Mouse (Mus musculus): ENCODE results near the gene Zfp385c. TPM values are rescaled to one million over a fixed set of nuclear protein-coding genes. Genes with fewer than 3 reads are reported as not detected.

Gene Zfp385c
- polyA plus RNA-seq, 1 experiment from 2014 or later: 0.26 TPM

- peaks cover 14% of the 10 kb centered on the region for H3K4me1 ChIP-seq (replicated peaks)
- no peak for DNase-seq (ENCODE audit: low spot score)
- 97% methylated on average over 3 of the region's 3 CpGs for WGBS
- peaks cover 30% of the 10 kb centered on the region for H3K36me3 ChIP-seq
- no peaks in the 10 kb centered on the region for H3K9me3 ChIP-seq
- H3K4me3 ChIP-seq: no peak overlapping the region
- no peak overlapping the region for H3K27ac ChIP-seq
- no peaks in the 10 kb centered on the region for H3K27me3 ChIP-seq (ENCODE audit: insufficient read depth, poor library complexity, severe bottlenecking)
These were observed 34.9 kb upstream of the Zfp385c start for GRCm38 (mm10) chr11:100727201-100727600.

- DNase-seq (ENCODE audit: low spot score): no peak
- H3K4me1 ChIP-seq (replicated peaks): peaks cover 33% of the 10 kb centered on the region
- H3K4me3 ChIP-seq: no peak overlapping the region
- no peaks in the 10 kb centered on the region for H3K27me3 ChIP-seq (ENCODE audit: insufficient read depth, poor library complexity, severe bottlenecking)
- peaks cover 25% of the 10 kb centered on the region for H3K36me3 ChIP-seq
- no peaks in the 10 kb centered on the region for H3K9me3 ChIP-seq
- H3K27ac ChIP-seq: peak overlapping the region; percentile 5; the same call in 1 of the 2 replicates
- 50% methylated on average over 5 of the region's 5 CpGs for WGBS
These were observed 32.8 kb upstream of the Zfp385c start for GRCm38 (mm10) chr11:100724919-100725512.

DNA sequence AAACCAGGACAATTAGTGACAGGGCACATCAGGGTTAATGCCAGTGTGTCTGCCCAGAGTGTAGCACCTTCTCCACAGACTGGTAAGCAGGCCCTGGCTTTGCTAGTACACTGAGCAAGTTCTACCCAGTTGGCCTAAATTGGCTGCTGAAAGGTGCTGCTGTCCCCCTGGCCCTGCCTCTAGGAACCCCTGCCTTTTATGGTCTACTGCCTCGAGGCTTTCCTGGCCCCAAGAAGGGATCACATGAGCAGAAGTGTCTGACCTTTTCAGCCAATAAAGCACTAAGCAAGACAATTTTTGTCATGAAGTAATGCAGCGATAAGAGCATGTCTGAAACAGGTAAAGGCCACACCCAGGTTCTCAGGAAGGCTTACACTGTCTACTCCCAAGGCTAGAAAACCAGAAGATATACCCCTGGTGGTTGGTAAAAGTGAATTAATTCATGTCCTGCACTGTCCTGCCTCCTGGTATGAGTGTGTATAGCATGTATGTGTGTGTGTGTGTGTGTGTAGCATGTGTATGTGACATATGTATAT, 30.3 kb upstream of the Zfp385c start:
- H3K4me1 ChIP-seq (replicated peaks): peaks cover 33% of the 10 kb centered on the region
- H3K27me3 ChIP-seq (ENCODE audit: insufficient read depth, poor library complexity, severe bottlenecking): no peaks in the 10 kb centered on the region
- peaks cover 26% of the 10 kb centered on the region for H3K36me3 ChIP-seq
- WGBS: 72% methylated on average over 2 of the region's 2 CpGs
- DNase-seq (ENCODE audit: low spot score): no peak
- H3K4me3 ChIP-seq: no peak overlapping the region
- H3K27ac ChIP-seq: 0 out of 2 replicates have a peak overlapping the region, but pooled peaks have one; percentile 18
- H3K9me3 ChIP-seq: no peaks in the 10 kb centered on the region

DNA sequence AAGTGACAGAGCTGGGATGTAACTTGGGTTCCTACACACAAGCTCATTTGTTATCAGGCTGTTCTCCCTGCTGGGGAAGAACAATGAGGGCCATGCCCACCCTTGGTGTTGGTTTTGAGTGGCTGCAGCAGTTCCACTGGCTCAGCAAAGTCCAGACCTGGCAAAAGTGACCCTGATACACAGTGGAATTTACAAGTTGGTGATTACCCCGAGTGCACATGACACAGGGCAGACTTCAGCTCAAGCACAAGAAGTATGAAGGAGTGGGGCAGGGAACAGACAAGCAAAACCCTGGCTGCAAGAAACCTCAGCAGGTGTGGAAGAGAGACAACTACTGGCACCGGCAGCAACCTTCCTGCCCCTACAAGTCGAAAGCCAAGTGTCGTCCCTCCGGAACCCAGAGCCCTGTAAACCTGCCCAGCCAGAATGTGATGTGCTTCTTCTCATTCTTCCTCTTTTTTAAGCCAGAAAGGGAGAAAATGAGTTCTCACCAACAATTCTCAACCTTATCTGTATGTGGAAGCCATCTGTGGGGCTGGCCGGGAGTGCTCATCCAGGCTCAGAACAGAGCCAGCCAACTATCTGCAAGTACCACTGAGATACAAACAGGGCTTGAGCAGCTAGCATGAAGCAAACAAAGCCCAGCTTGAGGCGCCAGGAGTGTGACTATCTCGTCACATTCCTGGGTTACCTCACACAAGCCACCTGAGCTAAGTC, 29.7 kb upstream of the Zfp385c start:
- WGBS: 67% methylated on average over 8 of the region's 8 CpGs
- Histone ChIP-seq H3K4me1 (replicated peaks) (peaks cover 33% of the 10 kb centered on the region), H3K9me3 (no peaks in the 10 kb centered on the region), H3K27me3 (ENCODE audit: insufficient read depth, poor library complexity, severe bottlenecking) (no peaks in the 10 kb centered on the region), H3K27ac (0 out of 2 replicates have a peak overlapping the region, but pooled peaks have one; percentile 18), H3K4me3 (no peak overlapping the region), H3K36me3 (peaks cover 32% of the 10 kb centered on the region)
- DNase-seq (ENCODE audit: low spot score): no peak

DNA sequence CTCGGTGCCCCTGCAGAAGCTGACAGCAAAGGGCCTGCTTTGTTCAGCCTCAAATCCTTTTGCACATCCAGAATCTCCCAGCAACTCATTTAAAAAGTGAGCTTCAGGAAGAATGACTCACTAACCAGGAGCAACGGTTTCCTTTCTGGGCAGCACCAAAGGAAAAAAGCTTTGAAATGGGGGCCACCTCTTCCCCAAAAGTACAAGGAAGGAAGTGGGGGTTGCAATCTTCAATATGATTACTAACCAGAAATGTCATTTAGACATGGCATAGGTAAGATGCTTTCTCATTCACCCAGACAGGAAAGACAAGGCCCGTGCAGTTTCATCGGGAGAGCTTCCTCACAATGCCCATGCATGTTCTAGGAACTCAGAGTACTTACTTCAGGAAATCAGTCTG, 29.0 kb upstream of the Zfp385c start:
- 0 out of 2 replicates have a peak overlapping the region, but pooled peaks have one; percentile 2 for H3K27ac ChIP-seq
- DNase-seq (ENCODE audit: low spot score): no peak
- WGBS: 75% methylated on average over 4 of the region's 4 CpGs

GRCm38 (mm10) chr11:100720345-100720744, 28.1 kb upstream of the Zfp385c start:
- DNase-seq (ENCODE audit: low spot score): no peak
- no peaks in the 10 kb centered on the region for H3K27me3 ChIP-seq (ENCODE audit: insufficient read depth, poor library complexity, severe bottlenecking)
- no peaks in the 10 kb centered on the region for H3K9me3 ChIP-seq
- no peak overlapping the region for H3K27ac ChIP-seq
- H3K4me1 ChIP-seq (replicated peaks): peaks cover 40% of the 10 kb centered on the region
- no peak overlapping the region for H3K4me3 ChIP-seq
- 84% methylated on average over 5 of the region's 5 CpGs for WGBS
- H3K36me3 ChIP-seq: peaks cover 47% of the 10 kb centered on the region

More for the DNA sequence above, 29.0 kb upstream of the Zfp385c start:
- Histone ChIP-seq H3K9me3 (no peaks in the 10 kb centered on the region), H3K4me1 (replicated peaks) (peaks cover 33% of the 10 kb centered on the region), H3K36me3 (peaks cover 38% of the 10 kb centered on the region), H3K27me3 (ENCODE audit: insufficient read depth, poor library complexity, severe bottlenecking) (no peaks in the 10 kb centered on the region), H3K4me3 (no peak overlapping the region)

DNA sequence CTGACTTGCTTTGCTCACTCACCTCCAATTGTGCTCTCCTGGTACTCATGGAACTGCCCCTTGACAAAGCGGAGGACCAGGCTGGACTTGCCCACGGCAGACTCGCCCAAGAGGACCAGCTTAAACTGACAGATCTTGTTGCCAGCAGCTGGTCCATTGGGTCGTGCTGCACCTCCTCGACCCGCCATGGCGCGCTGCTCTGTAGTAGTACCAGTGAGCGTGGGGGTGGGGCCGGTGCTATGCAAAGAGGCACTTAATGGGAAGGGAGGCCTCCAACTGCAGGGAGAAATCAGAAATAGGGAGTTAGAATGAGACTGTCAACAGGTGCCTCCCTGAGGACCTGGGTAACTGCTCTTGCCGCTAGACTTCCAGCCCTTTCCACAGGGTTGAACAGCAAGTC, 27.6 kb upstream of the Zfp385c start:
- no peaks in the 10 kb centered on the region for H3K9me3 ChIP-seq
- no peaks in the 10 kb centered on the region for H3K27me3 ChIP-seq (ENCODE audit: insufficient read depth, poor library complexity, severe bottlenecking)
- peaks cover 42% of the 10 kb centered on the region for H3K4me1 ChIP-seq (replicated peaks)
- H3K27ac ChIP-seq: no peak overlapping the region
- no peak overlapping the region for H3K4me3 ChIP-seq
- H3K36me3 ChIP-seq: peaks cover 52% of the 10 kb centered on the region
- WGBS: 89% methylated on average over 11 of the region's 11 CpGs
- DNase-seq (ENCODE audit: low spot score): no peak

- no peaks in the 10 kb centered on the region for H3K27me3 ChIP-seq (ENCODE audit: insufficient read depth, poor library complexity, severe bottlenecking)
- H3K9me3 ChIP-seq: no peaks in the 10 kb centered on the region
- H3K27ac ChIP-seq: no peak overlapping the region
- H3K4me3 ChIP-seq: no peak overlapping the region
- WGBS: 95% methylated on average over 3 of the region's 3 CpGs
- H3K36me3 ChIP-seq: peaks cover 55% of the 10 kb centered on the region
- no peak for DNase-seq (ENCODE audit: low spot score)
- peaks cover 43% of the 10 kb centered on the region for H3K4me1 ChIP-seq (replicated peaks)
These were observed 27.1 kb upstream of the Zfp385c start for GRCm38 (mm10) chr11:100719312-100719711.

- H3K4me3 ChIP-seq: no peak overlapping the region
- H3K27ac ChIP-seq: no peak overlapping the region
- peaks cover 47% of the 10 kb centered on the region for H3K4me1 ChIP-seq (replicated peaks)
- 96% methylated on average over 4 of the region's 4 CpGs for WGBS
- no peaks in the 10 kb centered on the region for H3K27me3 ChIP-seq (ENCODE audit: insufficient read depth, poor library complexity, severe bottlenecking)
- H3K36me3 ChIP-seq: peaks cover 55% of the 10 kb centered on the region
- H3K9me3 ChIP-seq: no peaks in the 10 kb centered on the region
- no peak for DNase-seq (ENCODE audit: low spot score)
These were observed 26.6 kb upstream of the Zfp385c start for GRCm38 (mm10) chr11:100718866-100719265.

DNA sequence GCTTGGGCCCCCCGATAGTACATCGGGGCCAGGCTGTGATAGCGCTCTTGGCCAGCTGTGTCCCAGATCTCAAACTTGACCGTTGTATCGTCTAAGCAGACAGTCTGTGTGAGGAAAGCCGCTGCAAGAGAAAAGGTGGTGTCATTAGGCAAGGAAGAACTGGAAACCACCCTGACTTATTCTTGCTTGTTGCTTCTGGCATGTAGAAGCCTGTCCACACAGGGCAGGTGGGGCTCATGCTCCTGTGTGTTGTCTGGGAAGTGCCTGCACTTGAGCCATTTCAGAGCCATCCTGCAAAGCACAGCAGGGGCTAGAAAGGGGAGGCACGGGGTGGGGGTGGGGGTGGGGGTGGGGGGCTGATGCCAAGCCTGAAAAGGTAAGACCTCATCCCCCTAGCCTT, 26.2 kb upstream of the Zfp385c start:
- Histone ChIP-seq H3K27me3 (ENCODE audit: insufficient read depth, poor library complexity, severe bottlenecking) (no peaks in the 10 kb centered on the region), H3K4me1 (replicated peaks) (peaks cover 51% of the 10 kb centered on the region), H3K9me3 (no peaks in the 10 kb centered on the region), H3K4me3 (no peak overlapping the region), H3K27ac (no peak overlapping the region), H3K36me3 (peaks cover 55% of the 10 kb centered on the region)
- WGBS: 94% methylated on average over 7 of the region's 7 CpGs
- no peak for DNase-seq (ENCODE audit: low spot score)

DNA sequence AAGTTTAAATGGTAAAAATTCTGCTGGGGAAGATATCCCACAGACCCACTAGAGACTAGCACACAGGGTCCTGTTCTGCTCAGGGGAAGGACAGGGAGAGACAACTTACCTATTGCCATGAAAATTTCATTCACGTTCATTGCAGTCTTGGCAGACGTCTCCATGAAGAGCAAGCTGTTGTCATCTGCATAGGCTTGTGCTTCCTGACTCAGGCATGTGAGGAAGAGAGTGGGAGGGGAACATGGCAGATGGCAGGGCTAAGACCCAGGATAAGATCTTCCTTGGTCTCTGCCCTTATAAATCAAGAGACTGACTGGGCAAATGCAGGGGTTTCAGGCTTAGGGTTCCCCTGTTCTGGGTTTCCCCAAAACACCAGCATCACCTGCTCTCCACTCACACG, 24.4 kb upstream of the Zfp385c start:
- no peak for DNase-seq (ENCODE audit: low spot score)
- WGBS: 85% methylated on average over 3 of the region's 3 CpGs
- H3K36me3 ChIP-seq: peaks cover 55% of the 10 kb centered on the region

DNA sequence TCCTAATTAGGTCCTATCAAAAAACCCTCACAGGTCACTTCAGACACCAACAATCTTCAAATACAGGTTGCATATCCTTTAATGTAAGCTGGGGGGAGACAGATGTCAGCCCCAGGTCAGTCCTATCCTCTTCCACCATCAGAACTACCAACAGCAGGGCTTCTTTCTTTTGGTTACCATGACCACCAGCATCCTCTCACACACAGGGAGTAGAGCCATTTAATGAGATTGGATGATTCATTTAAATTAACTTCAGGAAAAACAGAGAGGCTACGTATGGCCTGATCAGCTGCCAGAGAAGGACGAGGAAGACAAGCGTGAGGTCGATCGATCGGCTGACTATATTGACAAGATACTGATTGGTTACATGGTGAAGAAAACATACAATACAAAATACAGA, 22.7 kb upstream of the Zfp385c start:
- peaks cover 65% of the 10 kb centered on the region for H3K36me3 ChIP-seq

More for the DNA sequence above, 24.4 kb upstream of the Zfp385c start:
- H3K4me1 ChIP-seq (replicated peaks): peaks cover 55% of the 10 kb centered on the region
- H3K9me3 ChIP-seq: no peaks in the 10 kb centered on the region
- no peaks in the 10 kb centered on the region for H3K27me3 ChIP-seq (ENCODE audit: insufficient read depth, poor library complexity, severe bottlenecking)
- H3K27ac ChIP-seq: no peak overlapping the region
- no peak overlapping the region for H3K4me3 ChIP-seq

DNA sequence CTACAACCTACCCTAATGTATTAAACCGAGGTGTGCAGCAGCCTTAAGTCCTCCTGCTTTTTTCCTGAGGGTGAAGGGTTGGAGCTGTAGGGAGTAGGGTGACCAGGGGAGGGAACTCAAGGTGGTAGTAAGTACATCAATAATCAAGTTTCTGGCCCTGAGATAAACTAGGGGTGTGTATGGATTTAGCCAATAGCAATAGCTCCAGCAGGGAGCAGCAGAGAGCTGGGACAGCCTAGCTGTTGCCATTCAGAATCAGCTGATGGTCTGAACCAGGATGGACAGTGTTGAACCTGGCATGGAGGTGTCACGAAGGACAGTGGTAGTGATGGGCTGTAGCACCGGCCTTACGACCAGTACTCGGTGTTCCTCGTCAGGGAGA, 22.3 kb upstream of the Zfp385c start:
- H3K36me3 ChIP-seq: peaks cover 65% of the 10 kb centered on the region
- peak overlapping the region; percentile 98 for H3K4me3 ChIP-seq
- DNase-seq (ENCODE audit: low spot score): peak; percentile 74
- no peaks in the 10 kb centered on the region for H3K27me3 ChIP-seq (ENCODE audit: insufficient read depth, poor library complexity, severe bottlenecking)
- 51% methylated on average over 6 of the region's 6 CpGs for WGBS
- H3K27ac ChIP-seq: peak overlapping the region; percentile 99
- no peaks in the 10 kb centered on the region for H3K9me3 ChIP-seq
- peaks cover 54% of the 10 kb centered on the region for H3K4me1 ChIP-seq (replicated peaks)

More for the DNA sequence above, 22.7 kb upstream of the Zfp385c start:
- Histone ChIP-seq H3K4me1 (replicated peaks) (peaks cover 54% of the 10 kb centered on the region), H3K27me3 (ENCODE audit: insufficient read depth, poor library complexity, severe bottlenecking) (no peaks in the 10 kb centered on the region), H3K4me3 (no peak overlapping the region), H3K9me3 (no peaks in the 10 kb centered on the region), H3K27ac (no peak overlapping the region)
- 87% methylated on average over 6 of the region's 6 CpGs for WGBS
- DNase-seq (ENCODE audit: low spot score): no peak

Measured in hindbrain, embryonic 10.5 days (tissue).